Mouse (Mus musculus) heart, postnatal 0 days (tissue): ENCODE data around the gene Hnf1b.

ENCODE experiments used
- CTCF ChIP-seq: IDR thresholded peaks from 2 replicates; pipeline ENCODE4 v1.5.1; 2016; ENCODE audit warnings: antibody characterized with exemption, control low read depth, low read depth
- EP300 ChIP-seq: IDR thresholded peaks from 2 replicates; pipeline ENCODE4 v1.6.1; 2016; ENCODE audit warnings: antibody characterized with exemption, low read depth

DNA sequence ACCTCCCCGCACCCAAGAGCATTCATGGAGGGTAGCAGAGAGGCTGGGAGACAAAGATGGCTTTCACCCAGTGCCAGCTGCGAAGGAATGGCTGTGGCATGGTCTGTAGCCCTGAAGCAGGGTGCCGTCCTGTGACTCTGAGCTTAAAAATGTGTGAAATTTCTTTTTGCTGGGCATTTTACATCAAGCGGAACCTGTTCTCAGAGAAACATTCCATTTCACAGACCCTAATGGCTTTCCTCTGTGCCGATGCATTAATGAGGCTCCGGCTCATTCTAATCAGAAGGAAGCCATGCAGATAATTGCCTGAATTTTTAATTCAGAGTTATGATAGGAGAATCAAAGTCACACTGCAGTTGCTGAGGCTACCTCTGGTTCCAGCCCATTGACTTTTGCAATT, 32.8 kb upstream of the Hnf1b start:
- TF ChIP-seq CTCF (no peak), EP300 (no peak)
